Mouse (Mus musculus): ENCODE data around the gene Mcam.

Mcam gene

GRCm38 (mm10) chr9:44135731-44136411 is 1.6 kb downstream of the Mcam start:
- no peak for DNase-seq (ENCODE audit: low read depth, low spot score)

- no peak for DNase-seq (ENCODE audit: low read depth, low spot score)
These were observed 3.6 kb downstream of the Mcam start for GRCm38 (mm10) chr9:44137846-44138245.

- DNase-seq (ENCODE audit: low read depth, low spot score), result no peak
These were observed 7.7 kb downstream of the Mcam start for GRCm38 (mm10) chr9:44141951-44142350.

GRCm38 (mm10) chr9:44143421-44143820 is 9.2 kb downstream of the Mcam start:
- peak; percentile 38 for DNase-seq (ENCODE audit: low read depth, low spot score)

- DNase-seq (ENCODE audit: low read depth, low spot score), result peak; percentile 79
These were observed 9.9 kb downstream of the Mcam start for GRCm38 (mm10) chr9:44144023-44144717.

GRCm38 (mm10) chr9:44144718-44145060 is 10.4 kb downstream of the Mcam start:
- no peak for DNase-seq (ENCODE audit: low read depth, low spot score)

- DNase-seq (ENCODE audit: low read depth, low spot score), result peak; percentile 70
These were observed 13.0 kb downstream of the Mcam start for GRCm38 (mm10) chr9:44147290-44147689.

- DNase-seq (ENCODE audit: low read depth, low spot score), result no peak
These were observed 25.6 kb downstream of the Mcam start for GRCm38 (mm10) chr9:44159886-44160285.

- no peak for DNase-seq (ENCODE audit: low read depth, low spot score)
These were observed 34.7 kb downstream of the Mcam start for GRCm38 (mm10) chr9:44168931-44169330.

- DNase-seq (ENCODE audit: low read depth, low spot score), result no peak
These were observed 36.5 kb downstream of the Mcam start for GRCm38 (mm10) chr9:44170691-44171151.

- no peak for DNase-seq (ENCODE audit: low read depth, low spot score)
These were observed 41.3 kb downstream of the Mcam start for GRCm38 (mm10) chr9:44175556-44175955.

GRCm38 (mm10) chr9:44175957-44176356 is 41.7 kb downstream of the Mcam start:
- no peak for DNase-seq (ENCODE audit: low read depth, low spot score)

- no peak for DNase-seq (ENCODE audit: low read depth, low spot score)
These were observed 43.1 kb downstream of the Mcam start for GRCm38 (mm10) chr9:44177405-44177804.

- DNase-seq (ENCODE audit: low read depth, low spot score), result peak; percentile 98
These were observed 44.1 kb downstream of the Mcam start for GRCm38 (mm10) chr9:44178389-44178788.

GRCm38 (mm10) chr9:44178811-44179210 is 44.5 kb downstream of the Mcam start:
- DNase-seq (ENCODE audit: low read depth, low spot score), result peak; percentile 67

GRCm38 (mm10) chr9:44181537-44181936 is 47.3 kb downstream of the Mcam start:
- no peak for DNase-seq (ENCODE audit: low read depth, low spot score)

- peak; percentile 55 for DNase-seq (ENCODE audit: low read depth, low spot score)
These were observed 48.0 kb downstream of the Mcam start for GRCm38 (mm10) chr9:44182260-44182659.

- DNase-seq (ENCODE audit: low read depth, low spot score), result no peak
These were observed 54.0 kb downstream of the Mcam start for GRCm38 (mm10) chr9:44188223-44188622.

GRCm38 (mm10) chr9:44191166-44191565 is 56.9 kb downstream of the Mcam start:
- no peak for DNase-seq (ENCODE audit: low read depth, low spot score)

GRCm38 (mm10) chr9:44192312-44192711 is 58.0 kb downstream of the Mcam start:
- no peak for DNase-seq (ENCODE audit: low read depth, low spot score)

Data from R1 (cell line).